Mouse (Mus musculus): ENCODE data around the gene Ythdf2.

GRCm38 (mm10) chr4:132241208-132241607 lies 29.1 kb upstream of the Ythdf2 start:
- TF ChIP-seq CTCF (IDR thresholded peaks at IDR 0.05; ENCODE audit: control insufficient read depth, insufficient read depth, insufficient read length) (no peak), CEBPB (IDR thresholded peaks at IDR 0.05; ENCODE audit: low read depth) (no peak), FOSL1 (IDR thresholded peaks at IDR 0.05; ENCODE audit: insufficient read depth, low read length, poor library complexity, severe bottlenecking) (no peak), USF1 (IDR thresholded peaks at IDR 0.05; ENCODE audit: low read depth) (no peak), MYOD1 (IDR thresholded peaks at IDR 0.05; ENCODE audit: control insufficient read depth, insufficient read length, low read depth) (no peak), MYOG (IDR thresholded peaks at IDR 0.05; ENCODE audit: control insufficient read depth, extremely low read depth, insufficient read length) (no peak)

Data from C2C12 (cell line).